Mouse (Mus musculus): ENCODE measurements around the gene Sec24a. TPM values are rescaled to one million over a fixed set of nuclear protein-coding genes. Genes with fewer than 3 reads are reported as not detected.
A peak's percentile ranks its signal among the peaks of the same experiment; 100 is the strongest.
"Not testable (repeated sequence)": the region's sequence is repeated elsewhere in the genome, so short reads cannot be mapped to it uniquely, and the experiment has no call there.

The Sec24a gene
- 10 to 100 TPM; 15.0 to 16.9 (median 16.2) TPM for total RNA-seq (2022)

GRCm38 (mm10) chr11:51763213-51763907 lies at the start of gene Sec24a, which contains the start of gene Sar1b:
Gene Sec24a, minus strand, starts transcription at chr11:51763634.
Gene Sar1b, plus strand, starts transcription at chr11:51763687.
- peak; percentile 73 for DNase-seq (ENCODE audit: low spot score)

- DNase-seq (ENCODE audit: low spot score) = no peak
These were observed 48.6 kb upstream of the Sec24a start for GRCm38 (mm10) chr11:51812022-51812546.

- DNase-seq (ENCODE audit: low spot score) = no peak
These were observed 47.8 kb upstream of the Sec24a start for GRCm38 (mm10) chr11:51811230-51811629.

GRCm38 (mm10) chr11:51809632-51810224 lies 46.3 kb upstream of the Sec24a start:
- no peak for DNase-seq (ENCODE audit: low spot score)

GRCm38 (mm10) chr11:51807108-51807879 lies 43.9 kb upstream of the Sec24a start:
- no peak for DNase-seq (ENCODE audit: low spot score)

- DNase-seq (ENCODE audit: low spot score) = peak; percentile 85
These were observed 42.0 kb upstream of the Sec24a start for GRCm38 (mm10) chr11:51805221-51805981.

GRCm38 (mm10) chr11:51800634-51801325 lies 37.3 kb upstream of the Sec24a start:
- DNase-seq (ENCODE audit: low spot score) = peak; percentile 35

- DNase-seq (ENCODE audit: low spot score) = no peak
These were observed 32.8 kb upstream of the Sec24a start for GRCm38 (mm10) chr11:51796272-51796671.

GRCm38 (mm10) chr11:51790662-51791061 lies 27.2 kb upstream of the Sec24a start:
- DNase-seq (ENCODE audit: low spot score) = no peak

GRCm38 (mm10) chr11:51789735-51790134 lies 26.3 kb upstream of the Sec24a start:
- not testable (repeated sequence) for DNase-seq (ENCODE audit: low spot score)

- no peak for DNase-seq (ENCODE audit: low spot score)
These were observed 22.5 kb upstream of the Sec24a start for GRCm38 (mm10) chr11:51785926-51786325.

- no peak for DNase-seq (ENCODE audit: low spot score)
These were observed 19.3 kb upstream of the Sec24a start for GRCm38 (mm10) chr11:51782721-51783120.

GRCm38 (mm10) chr11:51780773-51781267 lies 17.4 kb upstream of the Sec24a start:
- no peak for DNase-seq (ENCODE audit: low spot score)

- no peak for DNase-seq (ENCODE audit: low spot score)
These were observed 14.0 kb upstream of the Sec24a start for GRCm38 (mm10) chr11:51777478-51777877.

GRCm38 (mm10) chr11:51775507-51775906 lies 12.1 kb upstream of the Sec24a start:
- no peak for DNase-seq (ENCODE audit: low spot score)

GRCm38 (mm10) chr11:51768296-51768695 lies 4.9 kb upstream of the Sec24a start:
- DNase-seq (ENCODE audit: low spot score) = no peak

GRCm38 (mm10) chr11:51767579-51768220 lies 4.3 kb upstream of the Sec24a start:
- DNase-seq (ENCODE audit: low spot score) = no peak

GRCm38 (mm10) chr11:51764816-51765215 lies 1.4 kb upstream of the Sec24a start:
- no peak for DNase-seq (ENCODE audit: low spot score)

- no peak for DNase-seq (ENCODE audit: low spot score)
These were observed 521 bp upstream of the Sec24a start for GRCm38 (mm10) chr11:51763955-51764354.

- DNase-seq (ENCODE audit: low spot score) = no peak
These were observed 2.2 kb downstream of the Sec24a start for GRCm38 (mm10) chr11:51761241-51761640.
